Mouse (Mus musculus) adrenal gland, adult (tissue): ENCODE measurements around the gene Trmu.
A peak's percentile ranks its signal among the peaks of the same experiment; 100 is the strongest.
"Not testable (repeated sequence)": the region's sequence is repeated elsewhere in the genome, so short reads cannot be mapped to it uniquely, and the experiment has no call there.

Experiments used
- DNase-seq, 2 experiments: peaks; one replicate each; pipeline ENCODE4 v3.0.0; 2022 to 2023; ENCODE audit warnings: low spot score in 1 of 2; ENCODE audit not compliant: inconsistent age in 2 of 2

The Trmu gene

DNA sequence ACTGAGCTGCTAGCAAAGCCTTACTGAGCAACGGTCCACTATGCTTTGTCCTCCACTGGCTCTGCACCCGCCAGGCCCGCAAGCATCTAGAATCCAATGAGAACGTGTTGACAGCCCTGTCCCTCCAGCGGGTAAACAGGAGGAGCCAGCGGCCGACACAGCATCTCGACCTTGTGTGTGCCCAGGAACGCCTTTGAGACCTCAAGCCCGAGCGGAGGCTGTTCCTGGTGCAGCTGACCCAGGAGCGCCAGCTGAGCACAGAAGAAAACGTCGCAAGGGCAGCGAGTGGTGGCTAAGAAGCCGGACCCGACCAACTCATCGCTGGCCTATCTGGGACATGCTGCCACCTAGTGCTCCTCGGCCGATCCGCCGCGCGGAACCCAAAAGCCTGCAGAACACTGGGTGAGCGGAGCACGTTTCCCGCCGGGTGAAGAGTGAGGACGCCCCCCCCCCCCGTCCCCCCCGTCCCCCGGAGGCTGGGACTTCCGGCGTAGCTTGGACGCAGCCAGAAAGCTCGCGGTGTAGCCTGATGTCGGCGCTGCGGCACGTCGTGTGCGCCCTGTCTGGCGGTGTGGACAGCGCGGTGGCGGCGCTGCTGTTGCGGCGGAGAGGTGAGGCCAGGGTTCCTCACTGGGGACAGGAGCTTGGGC, at the start of gene Trmu:
Trmu (plus strand) TSS at position 465 of the 650 bp plus-strand sequence.
- peak; percentile 93 to 96 for DNase-seq

DNA sequence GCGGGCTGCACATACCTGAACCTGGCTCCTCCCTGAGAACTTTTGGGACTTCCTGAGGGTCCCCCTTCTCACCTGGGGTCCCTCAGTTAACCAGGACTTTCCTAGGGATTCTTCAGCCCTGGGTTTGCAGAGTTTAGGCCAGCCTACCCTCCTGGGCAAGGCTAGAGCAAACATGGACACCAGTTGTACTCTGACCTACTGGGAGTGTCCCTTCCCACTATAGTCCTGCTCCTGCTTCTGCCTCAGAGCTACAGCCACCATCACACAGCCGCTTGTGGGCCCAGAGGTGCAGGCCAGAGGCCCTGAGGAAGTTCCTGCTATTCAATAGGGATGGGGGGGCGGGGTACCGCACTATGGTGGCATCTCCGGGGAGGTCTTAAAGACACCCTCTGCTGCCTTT, 49.6 kb upstream of the Trmu start:
- no peak for DNase-seq

DNA sequence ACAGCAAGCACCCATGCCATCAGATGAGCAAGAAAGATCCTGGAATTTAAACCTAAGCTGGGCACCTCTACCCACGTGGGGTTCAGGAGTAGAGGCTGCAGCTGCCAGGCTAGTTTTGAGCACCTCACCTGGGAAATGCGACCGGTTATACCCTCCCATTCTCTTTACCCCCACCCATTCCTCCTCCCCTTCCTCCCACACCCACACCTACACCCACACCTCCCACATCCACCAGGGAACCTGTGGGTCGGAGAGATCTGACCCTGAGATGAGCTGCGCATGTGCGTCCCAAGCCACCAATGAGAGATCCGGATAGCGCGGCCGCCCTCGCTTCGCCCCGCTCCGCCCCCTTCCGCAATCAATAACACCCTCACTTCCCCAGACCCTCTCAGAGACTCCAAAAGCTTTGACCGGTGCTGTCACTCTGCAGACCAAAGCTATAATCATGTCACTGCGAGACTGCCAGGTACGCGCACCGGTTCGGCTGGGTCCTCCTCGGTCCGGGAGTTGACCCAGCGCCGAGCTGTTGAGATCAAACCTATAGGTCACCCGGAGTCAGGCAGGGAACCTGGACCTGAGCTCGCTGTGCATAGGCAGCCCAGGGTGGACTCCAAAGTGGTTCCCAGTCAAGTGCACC, 47.0 kb upstream of the Trmu start, which contains the start of gene Ttc38:
Ttc38 (plus strand) TSS at position 353 of the 637 bp plus-strand sequence.
- peak; percentile 88 to 96 for DNase-seq

DNA sequence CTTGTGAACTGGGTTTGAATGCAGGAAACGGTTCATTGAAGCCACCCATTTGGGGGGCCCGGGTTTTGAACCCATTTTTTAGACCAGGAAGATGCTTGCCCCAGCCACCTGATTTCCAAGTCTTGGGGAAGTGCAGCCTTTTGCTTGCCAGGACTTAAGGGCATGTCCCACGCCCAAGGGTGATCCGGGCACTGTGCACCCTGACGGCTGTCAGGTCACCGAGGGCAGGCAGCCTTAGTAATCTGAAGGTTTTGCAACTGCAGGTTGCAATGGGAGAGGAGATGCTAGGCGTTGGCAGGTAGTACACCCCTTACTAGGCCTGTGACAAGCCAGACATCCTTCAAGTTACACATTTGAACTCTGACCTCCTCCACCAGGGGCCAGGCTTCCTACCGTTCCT, 46.5 kb upstream of the Trmu start:
- no peak for DNase-seq

DNA sequence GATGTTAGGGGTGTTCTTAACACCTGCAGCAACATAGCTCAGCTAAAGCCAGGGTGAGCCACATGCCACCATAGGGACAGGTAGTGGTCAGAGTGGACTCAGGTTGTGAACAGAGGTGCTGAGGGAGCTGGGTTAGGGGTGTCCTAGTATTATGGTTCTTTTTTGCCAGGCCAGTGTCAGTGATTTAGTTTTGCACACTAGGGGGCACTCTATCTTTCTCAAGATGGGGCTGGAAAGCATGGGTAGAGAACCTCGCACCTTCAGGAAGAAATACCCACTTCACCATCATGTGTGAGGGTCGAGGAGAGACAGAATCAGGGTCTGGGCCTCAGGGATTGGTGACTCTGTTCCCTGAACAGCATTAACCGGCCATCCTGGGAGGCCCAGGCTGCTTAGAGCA, 43.8 kb upstream of the Trmu start:
- DNase-seq = peak in 1 of 2 experiments; percentile 62

DNA sequence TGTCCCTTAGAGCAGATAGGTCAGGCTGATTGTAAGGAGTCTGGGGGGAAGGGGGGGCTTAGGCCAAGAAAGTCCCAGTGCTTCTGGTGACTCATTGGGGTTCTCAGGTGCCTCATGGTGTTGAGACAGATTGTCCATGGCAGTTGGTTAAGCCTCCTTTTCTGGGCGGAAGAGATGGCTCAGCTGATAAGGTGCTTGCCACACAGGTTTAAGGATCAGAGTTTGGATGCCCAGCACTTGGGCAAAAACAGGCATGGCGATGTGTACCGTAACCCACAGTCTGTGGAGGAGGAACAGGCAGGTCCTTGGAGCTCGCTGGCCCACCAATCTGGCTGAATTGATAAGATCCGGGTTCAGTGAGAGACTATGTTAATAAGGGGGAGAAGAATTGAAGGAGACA, 42.2 kb upstream of the Trmu start:
- DNase-seq = no peak

DNA sequence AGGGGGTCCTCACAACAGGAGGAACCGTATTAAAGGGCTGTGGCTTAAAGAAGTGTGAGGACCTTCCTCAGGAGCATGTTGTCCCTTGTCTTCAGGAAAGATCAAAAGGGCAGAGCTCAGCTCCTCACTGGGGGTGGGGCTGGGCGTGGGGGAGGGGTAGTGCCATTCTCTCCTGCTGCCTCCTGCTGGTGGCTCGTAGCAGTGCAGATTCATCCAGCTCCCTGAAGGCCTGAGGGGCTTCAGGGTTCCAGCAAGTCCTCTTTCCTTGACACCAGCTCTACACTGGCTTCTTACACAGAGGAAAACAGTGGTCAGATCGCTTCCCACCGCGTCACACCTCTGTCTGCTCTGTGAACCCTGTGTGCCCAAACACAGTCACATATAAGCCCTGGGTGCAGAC, 38.1 kb upstream of the Trmu start:
- peak in 1 of 2 experiments; percentile 49 for DNase-seq

DNA sequence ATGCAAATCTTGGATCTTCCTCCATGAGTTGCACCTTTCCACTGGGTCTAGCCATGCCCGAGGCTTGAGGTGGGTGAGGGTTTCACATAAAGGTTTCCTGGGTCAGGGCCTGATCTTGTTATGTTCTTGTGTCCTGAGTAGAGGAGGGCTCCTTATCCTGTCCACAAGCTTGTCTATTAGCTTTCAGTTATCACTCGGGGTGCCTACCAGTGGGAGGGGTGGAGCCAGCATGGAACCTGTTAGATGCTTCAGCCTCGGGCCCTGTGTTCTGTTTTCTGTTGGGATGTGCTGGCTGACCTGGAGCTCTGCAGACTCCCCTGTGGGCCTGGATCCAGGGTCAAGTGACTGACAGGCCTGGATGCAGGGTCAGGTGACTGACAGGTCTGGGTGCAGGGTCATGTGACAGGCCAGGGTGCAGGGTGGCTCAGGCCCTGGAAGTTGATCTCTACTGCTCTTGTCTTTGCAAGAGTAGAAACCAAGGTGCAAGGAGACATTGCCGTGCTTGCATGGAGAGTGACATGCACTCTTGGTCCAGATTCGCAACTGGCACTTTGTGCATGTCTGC, 37.2 kb upstream of the Trmu start:
- no peak for DNase-seq

DNA sequence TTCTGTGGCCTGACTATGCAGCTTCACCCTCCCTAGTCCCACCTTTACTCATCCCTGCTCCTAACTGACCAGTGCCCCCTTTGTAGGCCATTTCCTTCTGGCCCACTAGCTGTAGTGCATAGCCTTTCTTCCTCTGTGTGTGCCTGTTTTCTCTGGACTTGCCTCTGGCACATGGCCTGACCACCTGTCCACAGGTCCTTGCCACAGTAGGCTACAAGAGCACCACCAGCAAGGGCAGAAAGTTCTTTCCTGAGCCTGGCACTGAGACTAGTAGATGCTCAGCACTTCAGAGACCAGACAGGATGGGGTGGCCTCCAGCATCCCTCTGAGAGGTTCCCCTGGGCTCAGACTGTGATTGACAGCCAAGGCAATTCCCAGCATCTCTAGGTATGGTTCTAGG, 34.0 kb upstream of the Trmu start:
- DNase-seq = no peak

DNA sequence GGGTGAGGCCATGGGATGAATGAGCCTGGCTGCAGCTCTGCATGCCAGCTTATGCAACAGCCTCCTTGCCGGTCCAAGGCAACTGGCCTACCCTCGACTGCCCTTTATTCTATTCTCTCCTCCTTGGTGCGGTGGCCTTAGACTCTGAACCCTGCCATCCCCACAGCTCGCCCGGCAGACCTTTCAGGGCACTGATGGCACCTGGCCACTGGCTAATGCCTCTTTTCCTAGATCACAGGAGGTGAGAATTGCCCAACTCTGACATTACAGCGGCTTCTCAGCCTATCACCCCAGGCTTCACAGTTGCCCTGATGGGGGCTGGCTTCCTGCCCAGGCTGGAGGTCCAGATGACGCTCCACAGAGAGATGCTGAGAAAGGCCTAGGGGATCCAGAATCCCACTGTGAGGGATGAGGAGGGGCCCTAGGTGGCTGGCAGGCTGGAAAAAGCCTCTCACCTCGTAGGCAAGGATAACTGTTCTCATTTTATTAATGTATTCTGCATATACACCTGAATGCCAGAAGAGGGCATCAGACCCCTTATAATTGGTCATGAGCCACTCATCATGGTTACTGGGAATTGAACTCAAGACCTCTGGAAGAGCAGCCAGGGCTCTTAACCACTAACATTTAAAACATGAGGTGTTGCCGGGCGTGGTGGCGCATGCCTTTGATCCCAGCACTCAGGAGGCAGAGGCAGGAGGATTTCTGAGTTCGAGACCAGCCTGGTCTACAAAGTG, 27.3 kb upstream of the Trmu start:
- DNase-seq = no peak

DNA sequence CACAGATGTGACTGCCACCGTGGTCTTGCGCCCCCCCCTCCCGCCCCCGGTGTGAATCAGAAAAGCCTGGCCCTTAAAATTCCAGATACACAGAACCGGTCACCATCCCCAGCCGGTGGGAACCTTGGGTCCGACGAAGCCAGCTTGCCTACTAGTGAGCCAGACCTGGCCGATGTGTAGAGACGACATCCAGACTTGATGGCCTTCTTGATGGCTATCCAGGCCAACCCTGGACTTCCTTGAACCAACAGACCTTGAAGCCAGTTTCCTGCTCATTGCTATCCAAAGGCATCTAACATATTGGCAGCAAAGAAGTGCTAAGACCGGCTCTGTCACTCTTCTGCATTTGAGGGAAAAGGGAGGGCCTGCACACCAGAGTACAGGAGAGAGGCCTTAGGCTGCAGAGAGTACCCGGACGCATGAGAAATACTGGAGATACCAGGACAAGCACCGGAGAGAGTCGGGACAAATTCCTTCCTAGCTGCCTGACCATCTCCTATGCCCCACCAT, 20.1 kb upstream of the Trmu start:
- no peak for DNase-seq

DNA sequence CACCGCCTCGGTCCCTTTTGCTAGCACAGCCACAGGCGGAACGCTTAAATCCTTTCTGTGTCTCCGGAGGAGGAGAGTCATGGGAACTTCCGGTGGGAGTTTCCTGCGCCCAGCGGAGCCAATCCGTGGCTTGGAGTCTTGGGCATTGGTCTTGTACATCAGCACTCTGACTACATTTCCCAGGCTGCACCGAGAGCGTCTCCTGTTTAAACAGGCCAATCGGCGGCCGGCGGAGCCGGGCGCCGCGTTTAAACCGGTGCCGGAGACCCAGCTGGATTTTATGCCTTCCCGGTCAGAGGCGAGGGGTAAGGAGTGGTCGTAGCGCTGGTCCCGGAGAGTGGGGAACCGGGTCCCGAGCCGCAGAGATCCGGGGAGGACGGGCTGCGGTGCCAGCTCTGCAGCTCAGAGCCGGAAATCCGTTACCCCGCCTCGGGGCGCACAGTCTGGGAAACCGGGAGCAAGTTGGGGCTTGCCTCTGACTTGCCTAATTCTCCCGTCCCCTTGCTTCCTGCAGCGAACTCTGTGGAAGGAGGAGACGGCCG, 19.6 kb upstream of the Trmu start, which contains the start of gene Gtse1:
Gtse1 (plus strand) TSS at position 256 of the 542 bp plus-strand sequence.
- peak; percentile 95 to 98 for DNase-seq

DNA sequence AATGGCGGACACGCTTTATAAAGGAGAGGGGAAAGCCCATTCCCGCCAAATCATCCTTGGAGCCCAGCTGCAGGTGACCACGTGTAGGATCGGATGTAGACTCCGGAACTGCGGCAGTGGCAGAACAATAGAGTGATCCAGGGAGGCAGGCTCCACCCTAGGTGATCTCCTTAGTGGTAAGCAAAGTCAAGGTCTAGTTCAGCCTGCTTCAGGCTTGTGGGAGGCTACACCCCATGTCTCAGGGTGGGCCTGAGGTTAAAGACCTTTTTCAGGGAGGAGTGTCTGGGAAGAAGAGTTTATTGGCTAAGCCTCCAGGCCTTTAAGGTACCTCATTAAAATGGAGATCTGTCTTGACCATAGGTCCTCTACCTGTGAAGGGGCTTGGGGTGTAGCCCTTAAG, 13.2 kb upstream of the Trmu start:
- not testable (repeated sequence) for DNase-seq

DNA sequence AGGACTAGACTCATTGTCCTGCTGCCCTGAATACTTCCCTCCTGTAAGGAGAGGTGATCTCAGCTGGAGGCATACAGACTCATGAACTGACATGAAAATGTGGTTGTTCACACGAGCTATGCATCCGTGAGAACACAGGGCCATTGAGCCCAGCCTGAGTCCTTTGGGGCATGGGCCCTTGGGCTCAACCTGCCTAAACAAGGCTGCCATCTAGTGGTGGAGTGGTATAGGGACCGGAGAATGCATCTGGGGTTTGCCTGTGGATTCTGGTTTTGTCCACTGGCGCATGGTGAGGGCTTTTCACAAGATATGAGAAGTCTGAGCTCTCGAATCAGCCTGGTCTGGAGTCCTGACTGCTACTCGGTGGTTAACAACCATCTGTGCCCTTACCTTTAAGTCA, 11.4 kb upstream of the Trmu start:
- peak; percentile 74 to 92 for DNase-seq

DNA sequence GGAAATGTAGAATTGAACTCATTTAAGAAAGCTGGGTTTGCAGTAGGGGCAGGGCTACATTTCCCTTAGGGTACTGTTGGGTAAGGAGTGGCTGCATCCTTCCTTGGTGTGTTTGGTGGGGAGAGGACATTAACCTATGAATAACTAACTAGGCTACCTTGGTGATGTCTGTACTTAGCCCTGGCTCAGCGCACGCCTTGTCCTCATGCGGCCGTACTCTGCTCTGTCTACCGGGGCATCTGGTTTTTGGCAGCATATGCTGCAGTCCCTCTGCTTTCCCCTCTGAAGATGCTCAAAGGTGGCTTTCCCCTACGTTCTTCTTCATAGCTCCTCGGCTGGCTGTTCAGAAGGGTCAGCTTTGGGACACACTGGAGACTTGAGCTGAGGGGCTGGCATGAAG, 1.8 kb upstream of the Trmu start:
- DNase-seq = no peak

DNA sequence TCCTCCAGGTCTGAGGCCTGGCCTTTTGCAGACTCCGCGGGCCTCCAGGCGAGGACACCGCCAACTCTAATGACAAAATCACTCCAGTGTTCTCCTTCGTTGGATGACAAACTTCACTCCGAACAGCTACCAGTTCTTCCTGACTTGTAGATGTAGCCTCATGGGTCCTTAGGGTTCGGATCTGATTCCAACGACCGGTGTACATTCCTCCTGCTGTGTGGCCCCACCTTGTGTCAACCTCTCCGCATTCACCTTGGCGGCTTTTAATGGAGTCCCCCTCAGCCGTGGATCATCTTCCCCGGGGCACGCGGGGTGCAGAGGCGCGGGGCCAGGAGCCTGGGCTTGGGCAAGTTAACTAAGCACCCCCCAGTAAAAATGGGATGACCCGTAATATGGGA, 385 bp downstream of the Trmu start:
- DNase-seq = no peak

DNA sequence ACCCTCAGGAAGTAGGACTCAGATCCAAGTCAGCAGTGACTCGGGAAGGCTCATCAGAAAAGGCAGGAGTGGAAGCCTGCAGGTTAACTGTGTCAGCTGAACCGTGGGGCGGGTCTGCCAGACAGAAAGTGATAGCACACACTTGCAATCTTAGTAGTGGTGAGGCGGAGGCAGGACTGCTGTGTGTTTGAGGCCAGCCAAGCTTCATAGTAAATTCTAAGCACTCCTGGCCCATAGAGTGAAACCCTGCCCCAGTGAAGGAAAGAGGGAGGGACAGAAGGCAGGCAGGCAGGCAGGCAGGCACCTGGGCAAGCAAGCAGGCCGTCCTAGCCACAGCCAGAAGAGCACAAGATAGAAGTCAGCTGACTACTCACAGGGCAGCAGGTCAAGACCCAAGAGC, 6.5 kb downstream of the Trmu start:
- DNase-seq = no peak

DNA sequence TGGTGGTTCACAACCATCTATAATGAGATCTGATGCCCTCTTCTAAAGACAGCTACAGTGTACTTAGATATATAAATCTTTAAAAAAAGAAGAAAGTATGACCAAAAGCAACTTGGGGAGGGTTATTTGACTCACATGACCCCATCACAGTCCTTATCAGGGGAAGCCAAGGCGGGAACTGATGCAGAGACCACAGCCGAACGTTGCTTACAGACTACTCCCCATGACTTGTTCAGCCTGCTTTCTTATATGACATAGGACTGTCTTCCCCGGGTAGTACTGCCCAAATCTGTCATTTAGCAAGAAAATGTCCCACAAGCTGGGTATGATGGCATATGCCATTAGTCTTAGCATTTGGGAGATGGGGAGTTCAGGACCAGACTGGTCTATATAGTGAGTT, 10.1 kb downstream of the Trmu start:
- DNase-seq = no peak

DNA sequence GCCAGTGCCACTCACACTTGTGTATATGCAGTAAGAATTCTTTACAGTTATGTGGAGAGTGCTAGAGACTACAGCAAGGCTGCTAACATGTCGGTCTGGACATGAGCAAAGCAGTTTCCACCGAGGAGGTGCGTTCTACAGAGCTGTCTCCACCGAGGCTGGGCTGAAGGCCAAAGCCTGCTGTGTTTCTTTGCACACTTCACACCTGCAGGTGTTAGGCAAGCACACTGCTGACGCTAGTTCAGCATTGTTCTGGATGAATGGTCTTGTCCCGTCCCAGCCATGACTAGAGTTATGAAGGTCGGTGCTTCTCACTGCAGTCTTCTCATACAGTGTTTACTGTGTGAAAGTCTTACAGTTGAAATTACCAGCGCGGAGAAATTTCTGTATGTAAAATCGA, 12.9 kb downstream of the Trmu start:
- no peak for DNase-seq

DNA sequence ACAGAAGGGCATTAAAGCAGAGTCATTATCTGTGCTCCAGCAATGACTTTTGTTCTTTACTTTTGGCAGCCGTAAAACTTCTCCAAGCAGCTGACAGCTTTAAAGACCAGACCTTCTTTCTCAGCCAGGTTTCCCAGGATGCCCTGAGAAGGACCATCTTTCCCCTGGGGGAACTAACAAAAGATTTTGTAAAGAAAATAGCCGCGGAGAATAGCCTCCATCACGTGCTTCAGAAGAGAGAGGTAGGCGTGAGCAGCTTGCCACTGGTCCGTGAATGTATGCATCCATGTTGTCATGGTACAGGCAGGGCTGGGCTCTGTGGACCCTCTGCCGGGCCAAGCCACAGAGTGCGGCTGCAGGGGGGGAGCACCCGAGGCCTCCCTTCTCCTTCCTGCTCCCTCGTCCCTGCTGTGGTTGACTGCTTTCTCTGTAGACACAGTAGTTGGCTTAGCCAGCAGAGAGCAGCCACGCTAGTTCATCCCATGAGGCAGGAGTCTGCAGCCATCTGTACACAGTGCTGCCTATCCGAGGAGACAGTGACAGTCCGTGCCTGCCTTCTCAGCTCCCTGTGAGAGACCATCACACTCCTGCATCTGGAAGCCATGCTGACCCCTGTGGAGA, 13.5 kb downstream of the Trmu start:
- DNase-seq = no peak

DNA sequence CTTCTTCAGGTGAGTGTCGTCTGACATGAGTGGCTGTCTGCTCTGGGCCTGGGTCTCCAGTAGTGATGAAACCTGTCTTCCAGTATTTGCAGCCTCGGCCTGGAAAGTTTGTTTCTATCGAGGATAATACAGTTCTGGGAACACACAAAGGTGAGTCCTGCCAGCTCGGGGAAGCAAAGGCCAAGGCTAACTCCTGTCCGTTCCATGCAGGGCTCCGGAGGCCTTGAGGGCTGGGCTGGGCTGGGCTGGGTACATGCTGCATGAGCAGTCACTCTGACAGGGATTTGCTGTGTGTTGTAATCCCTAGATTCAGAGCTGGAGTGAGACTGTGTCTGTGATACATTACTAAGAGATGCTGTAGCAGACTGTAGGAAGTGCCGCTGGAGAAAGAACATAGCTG, 14.8 kb downstream of the Trmu start:
- DNase-seq = peak; percentile 61 to 71
